Mouse (Mus musculus) hindbrain, embryonic 10.5 days (tissue): Measurements from ENCODE around the gene Unc93b1. TPM values are rescaled to one million over a fixed set of nuclear protein-coding genes. Genes with fewer than 3 reads are reported as not detected.

Experiments used
- DNase-seq: peaks from one replicate; pipeline ENCODE4 v3.0.0-alpha.2; 2017; ENCODE audit warnings: low spot score
- H3K27ac ChIP-seq: fragments of 300-500 bp; sonication (generic); 2 replicates; pipeline ENCODE4 v1.5.1; 2016; ENCODE audit warnings: mild to moderate bottlenecking, moderate library complexity
- H3K27me3 ChIP-seq: fragments of 300-500 bp; sonication (generic); 2 replicates; pipeline ENCODE4 v1.6.1; 2016; ENCODE audit warnings: mild to moderate bottlenecking; ENCODE audit not compliant: poor library complexity, insufficient read depth, severe bottlenecking
- H3K36me3 ChIP-seq: fragments of 300-500 bp; sonication (generic); 2 replicates; pipeline ENCODE4 v1.6.1; 2016; ENCODE audit warnings: mild to moderate bottlenecking, moderate library complexity
- H3K4me1 ChIP-seq: fragments of 300-500 bp; sonication (generic); replicated peaks from 2 replicates; pipeline ENCODE4 v1.6.1; 2016; ENCODE audit warnings: mild to moderate bottlenecking
- H3K4me3 ChIP-seq: fragments of 300-500 bp; sonication (generic); 2 replicates; pipeline ENCODE4 v1.5.1; 2016; ENCODE audit warnings: mild to moderate bottlenecking, moderate library complexity
- H3K9me3 ChIP-seq: fragments of 300-500 bp; sonication (generic); 2 replicates; pipeline ENCODE4 v1.6.1; 2016; ENCODE audit warnings: mild to moderate bottlenecking, moderate library complexity
- WGBS: fragments of 180-500 bp; shearing (Covaris S2); methylation state at CpG from one replicate; pipeline ENCODE4 v1.1.7; 2016; 5-methylcytosine and 5-hydroxymethylcytosine counted together
- polyA plus RNA-seq: library from polyadenylated mRNA; unstranded; fragments of >200 nt; fragmentation: Nextera tagmentation; extraction: Ambion mirVana; gene quantifications from 2 replicates; pipeline ENCODE4 v1.2.1, GENCODE M21; 2016

The Unc93b1 gene
- polyA plus RNA-seq, 1 experiment from 2014 or later: 8.8 TPM

DNA sequence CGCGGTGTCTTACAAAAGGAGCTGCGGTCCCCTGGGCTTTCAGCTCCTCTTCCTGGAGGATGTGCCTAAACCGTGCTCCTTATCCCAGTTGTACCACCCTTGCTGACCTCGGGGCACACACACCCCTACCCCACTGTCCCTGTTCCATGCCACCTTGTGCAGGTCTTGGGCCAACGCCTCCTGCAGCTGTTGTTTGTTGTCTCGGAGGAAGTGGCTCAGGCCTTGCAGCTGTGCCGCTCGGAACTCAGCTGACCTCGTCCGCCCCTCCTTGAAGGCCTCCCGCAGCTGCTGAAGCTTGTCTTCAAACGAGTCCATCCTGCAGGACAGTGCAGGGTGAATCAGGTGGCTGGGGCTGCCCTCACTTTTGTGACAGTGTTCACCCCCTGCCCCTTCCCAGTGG is 11.4 kb upstream of the Unc93b1 start:
- peaks cover 38% of the 10 kb centered on the region for H3K4me1 ChIP-seq
- H3K27ac ChIP-seq: peak overlapping the region; percentile 62
- H3K27me3 ChIP-seq: no peaks in the 10 kb centered on the region
- no peaks in the 10 kb centered on the region for H3K36me3 ChIP-seq
- H3K9me3 ChIP-seq: no peaks in the 10 kb centered on the region
- no peak overlapping the region for H3K4me3 ChIP-seq
- peak; percentile 29 for DNase-seq
- 50% methylated on average over 13 of the region's 13 CpGs for WGBS

DNA sequence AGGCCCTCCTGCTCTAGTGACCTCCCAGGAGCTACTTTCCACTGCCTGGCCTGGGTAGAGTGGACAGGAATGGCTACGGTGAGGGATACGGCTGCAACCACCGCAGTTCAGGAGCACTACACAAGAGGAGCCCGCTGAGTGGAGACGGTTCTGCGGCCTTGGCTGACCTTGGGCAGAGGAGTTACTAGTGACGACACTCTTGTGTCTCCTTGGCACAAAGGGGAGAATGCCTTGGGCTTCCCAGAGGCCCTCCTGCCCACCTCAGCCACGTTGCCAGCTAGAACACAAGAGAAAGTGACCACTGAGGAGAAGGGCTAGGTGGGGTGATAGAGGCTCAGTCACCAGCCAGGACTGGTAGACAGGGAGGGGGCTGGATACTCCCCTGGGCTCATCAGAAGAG is 10.8 kb upstream of the Unc93b1 start:
- Histone ChIP-seq H3K9me3 (no peaks in the 10 kb centered on the region), H3K27me3 (no peaks in the 10 kb centered on the region), H3K4me3 (no peak overlapping the region), H3K36me3 (no peaks in the 10 kb centered on the region), H3K4me1 (peaks cover 37% of the 10 kb centered on the region), H3K27ac (peak overlapping the region; percentile 62)
- WGBS: 82% methylated on average over 8 of the region's 8 CpGs
- no peak for DNase-seq

DNA sequence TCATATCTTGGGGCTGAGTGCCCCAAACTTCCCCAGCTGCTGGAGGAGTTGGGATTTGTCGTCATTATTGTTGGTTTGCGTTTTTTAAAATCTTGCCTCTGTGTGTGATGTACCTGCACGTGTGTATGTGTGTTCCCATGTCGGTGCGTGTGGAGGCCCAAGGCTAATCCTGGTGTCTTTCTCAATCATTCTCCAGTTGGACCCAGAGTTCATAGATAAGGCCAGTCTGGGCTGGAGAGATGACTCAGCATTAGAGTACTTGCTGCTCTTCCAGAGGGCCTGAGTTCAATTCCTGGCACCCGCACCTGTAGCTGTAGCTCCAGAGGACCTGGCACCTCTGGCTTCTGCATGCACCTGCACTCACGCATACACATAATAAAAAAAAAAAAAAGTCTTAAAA is 10.1 kb upstream of the Unc93b1 start:
- Histone ChIP-seq H3K27ac (no peak overlapping the region), H3K9me3 (no peaks in the 10 kb centered on the region), H3K27me3 (no peaks in the 10 kb centered on the region), H3K4me1 (peaks cover 39% of the 10 kb centered on the region), H3K4me3 (no peak overlapping the region), H3K36me3 (no peaks in the 10 kb centered on the region)
- DNase-seq: no peak
- WGBS: 94% methylated on average over 7 of the region's 7 CpGs

DNA sequence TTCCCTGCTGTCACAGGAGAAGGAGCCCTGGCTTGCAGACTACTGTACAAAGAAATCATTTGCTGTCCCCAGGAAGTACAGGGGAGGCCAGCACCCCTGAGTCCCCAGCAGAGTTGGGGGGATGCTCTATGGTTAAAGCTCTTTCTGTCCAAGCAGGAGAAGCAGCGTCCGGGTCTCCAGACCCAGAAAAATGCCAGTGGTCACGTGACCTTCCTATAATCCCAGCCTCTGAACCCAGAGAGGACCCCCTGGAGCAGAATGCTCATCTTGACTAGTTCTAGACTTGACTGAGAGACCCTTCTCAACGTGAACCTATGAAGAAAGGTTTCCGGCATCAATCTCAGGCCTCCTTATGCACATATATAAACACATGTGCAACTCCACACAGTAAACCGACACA is 9.1 kb upstream of the Unc93b1 start:
- Histone ChIP-seq H3K27me3 (no peaks in the 10 kb centered on the region), H3K9me3 (no peaks in the 10 kb centered on the region), H3K36me3 (no peaks in the 10 kb centered on the region), H3K4me3 (no peak overlapping the region), H3K27ac (no peak overlapping the region), H3K4me1 (peaks cover 41% of the 10 kb centered on the region)
- no peak for DNase-seq
- WGBS: 87% methylated on average over 6 of the region's 6 CpGs

DNA sequence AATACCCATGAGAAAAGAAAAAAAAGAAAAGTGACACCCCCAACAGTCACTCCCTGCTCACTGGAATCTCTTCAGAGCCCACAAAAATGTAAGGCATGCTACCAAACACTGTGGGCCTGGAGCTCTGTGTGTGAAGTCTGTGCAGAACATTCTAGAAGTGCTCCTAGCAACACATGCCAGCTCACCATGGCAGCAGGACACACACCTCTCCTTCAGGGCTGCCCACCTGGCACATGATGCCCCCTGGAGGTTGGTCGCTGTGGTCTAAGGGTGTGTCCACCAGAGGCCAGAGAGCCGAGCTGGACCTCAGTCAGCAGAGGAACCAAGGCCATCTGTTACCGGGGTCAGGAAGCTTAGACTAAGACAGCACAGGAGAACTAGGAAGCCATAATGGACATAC is 8.7 kb upstream of the Unc93b1 start:
- no peak for DNase-seq
- peaks cover 41% of the 10 kb centered on the region for H3K4me1 ChIP-seq
- H3K4me3 ChIP-seq: no peak overlapping the region
- H3K36me3 ChIP-seq: no peaks in the 10 kb centered on the region
- no peaks in the 10 kb centered on the region for H3K27me3 ChIP-seq
- WGBS: 69% methylated on average over 3 of the region's 3 CpGs
- 0 out of 2 replicates have a peak overlapping the region, but pooled peaks have one; percentile 6 for H3K27ac ChIP-seq
- no peaks in the 10 kb centered on the region for H3K9me3 ChIP-seq

DNA sequence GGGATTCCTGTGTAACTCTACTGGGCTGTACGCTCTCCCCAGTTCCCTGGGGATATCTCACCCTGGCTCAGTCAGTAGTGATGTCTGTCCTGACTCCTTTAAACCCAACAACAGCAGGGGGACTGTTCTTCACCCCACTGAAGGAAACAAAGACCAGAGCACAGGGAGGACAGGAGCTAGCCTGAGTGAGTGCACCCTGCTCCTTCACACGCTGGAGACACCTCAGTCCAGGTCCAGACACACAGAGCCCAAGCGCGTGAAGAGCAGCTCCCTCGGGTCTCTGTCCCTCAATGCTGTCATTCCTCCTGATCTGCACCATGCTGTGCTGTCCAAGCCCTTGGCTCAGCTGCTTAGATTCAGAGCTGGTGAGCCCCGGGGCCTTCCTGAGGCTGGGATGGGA is 8.3 kb upstream of the Unc93b1 start:
- Histone ChIP-seq H3K27me3 (no peaks in the 10 kb centered on the region), H3K4me3 (no peak overlapping the region), H3K27ac (0 out of 2 replicates have a peak overlapping the region, but pooled peaks have one; percentile 6), H3K9me3 (no peaks in the 10 kb centered on the region), H3K36me3 (no peaks in the 10 kb centered on the region), H3K4me1 (peaks cover 41% of the 10 kb centered on the region)
- WGBS: 71% methylated on average over 6 of the region's 6 CpGs
- DNase-seq: no peak

DNA sequence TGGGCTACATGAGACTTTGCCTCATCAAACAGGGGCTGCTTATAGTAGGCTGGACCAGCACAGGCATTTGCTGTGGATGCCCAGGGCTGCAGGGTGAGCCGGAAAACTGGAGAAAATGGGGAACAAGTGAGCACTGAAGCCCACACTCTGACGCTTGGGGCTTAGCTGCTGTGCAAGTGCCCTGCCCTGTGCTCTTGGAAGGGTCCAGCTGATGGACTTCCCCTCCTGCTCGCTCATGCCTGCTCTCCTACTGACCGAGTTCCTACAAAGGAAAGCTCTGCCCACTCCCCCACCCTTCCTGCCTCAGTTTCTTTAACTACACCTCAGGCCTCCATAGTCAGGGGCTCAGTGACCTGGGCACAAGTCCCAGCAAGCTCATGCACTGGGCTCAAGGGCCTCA is 7.0 kb upstream of the Unc93b1 start:
- Histone ChIP-seq H3K4me3 (no peak overlapping the region), H3K36me3 (no peaks in the 10 kb centered on the region), H3K27me3 (no peaks in the 10 kb centered on the region), H3K4me1 (peaks cover 38% of the 10 kb centered on the region), H3K27ac (no peak overlapping the region; the same call in 1 of the 2 replicates), H3K9me3 (no peaks in the 10 kb centered on the region)
- WGBS: 91% methylated on average over 4 of the region's 4 CpGs
- DNase-seq: no peak

DNA sequence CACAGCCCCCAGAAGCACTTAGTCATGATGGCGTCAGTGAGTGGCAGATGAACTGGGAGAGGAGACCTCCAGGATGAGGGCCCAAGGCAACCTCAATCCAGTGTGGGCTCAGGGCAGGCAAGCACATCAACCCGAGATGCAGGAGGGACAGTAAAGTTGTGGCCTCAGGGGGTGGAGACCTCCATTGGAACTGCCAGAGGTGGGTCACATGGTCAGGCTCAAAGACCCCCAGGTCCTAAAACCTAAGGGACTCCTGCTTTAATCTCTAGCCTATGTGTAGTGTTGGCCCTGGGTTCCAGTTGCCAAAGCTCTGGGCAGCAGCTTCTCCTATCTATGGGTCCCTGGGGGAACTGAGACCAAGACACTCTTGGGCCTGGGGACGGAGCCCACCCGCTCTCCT is 6.2 kb upstream of the Unc93b1 start:
- Histone ChIP-seq H3K9me3 (no peaks in the 10 kb centered on the region), H3K4me1 (peaks cover 30% of the 10 kb centered on the region), H3K27me3 (no peaks in the 10 kb centered on the region), H3K4me3 (no peak overlapping the region), H3K27ac (peak overlapping the region; percentile 63), H3K36me3 (no peaks in the 10 kb centered on the region)
- 79% methylated on average over 4 of the region's 4 CpGs for WGBS
- DNase-seq: no peak

DNA sequence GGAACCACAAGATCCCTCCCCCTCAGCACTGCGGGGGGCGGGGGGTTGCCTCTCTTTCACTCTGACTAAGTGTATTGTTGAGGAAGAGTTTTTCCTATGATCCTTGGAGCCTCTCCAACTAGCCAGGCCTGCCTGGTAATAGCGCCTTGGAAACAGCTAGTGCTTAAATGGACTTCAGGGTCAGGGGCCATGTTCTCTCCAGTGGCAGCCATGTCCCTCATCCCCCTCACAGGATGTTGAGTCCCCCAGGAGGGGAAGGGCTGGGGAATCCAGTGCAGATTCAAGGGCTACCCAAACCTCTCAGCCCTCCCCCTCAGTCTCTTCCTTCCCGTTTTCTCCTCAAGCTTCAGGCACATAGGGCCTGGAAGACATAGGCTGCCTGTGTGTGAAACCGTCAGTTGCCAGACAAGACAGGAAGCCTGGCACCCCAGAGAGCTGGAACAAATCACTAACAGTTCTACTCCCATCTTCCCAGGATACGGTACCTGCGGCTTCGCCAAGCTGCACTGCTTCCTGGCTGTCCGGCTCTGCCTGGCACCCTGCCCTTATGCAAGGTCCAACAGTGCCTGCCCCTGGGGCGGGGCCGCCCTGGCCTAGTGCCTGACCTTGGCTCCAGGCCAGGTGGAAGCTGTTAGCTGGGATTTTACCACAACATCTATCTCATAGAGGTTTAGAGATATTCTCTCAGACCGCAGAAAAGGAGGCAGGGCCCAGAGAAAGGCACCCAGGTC is 5.6 kb upstream of the Unc93b1 start, which contains the start of gene Aldh3b1:
Aldh3b1 (minus strand) TSS at position 598 of the 731 bp plus-strand sequence.
- H3K27me3 ChIP-seq: no peaks in the 10 kb centered on the region
- no peaks in the 10 kb centered on the region for H3K36me3 ChIP-seq
- H3K27ac ChIP-seq: peak within 1 kb of the TSS; percentile 63
- no peak for DNase-seq
- peaks cover 26% of the 10 kb centered on the region for H3K4me1 ChIP-seq
- WGBS: 63% methylated on average over 12 of the region's 12 CpGs
- H3K4me3 ChIP-seq: no peak within 1 kb of the TSS
- no peaks in the 10 kb centered on the region for H3K9me3 ChIP-seq

DNA sequence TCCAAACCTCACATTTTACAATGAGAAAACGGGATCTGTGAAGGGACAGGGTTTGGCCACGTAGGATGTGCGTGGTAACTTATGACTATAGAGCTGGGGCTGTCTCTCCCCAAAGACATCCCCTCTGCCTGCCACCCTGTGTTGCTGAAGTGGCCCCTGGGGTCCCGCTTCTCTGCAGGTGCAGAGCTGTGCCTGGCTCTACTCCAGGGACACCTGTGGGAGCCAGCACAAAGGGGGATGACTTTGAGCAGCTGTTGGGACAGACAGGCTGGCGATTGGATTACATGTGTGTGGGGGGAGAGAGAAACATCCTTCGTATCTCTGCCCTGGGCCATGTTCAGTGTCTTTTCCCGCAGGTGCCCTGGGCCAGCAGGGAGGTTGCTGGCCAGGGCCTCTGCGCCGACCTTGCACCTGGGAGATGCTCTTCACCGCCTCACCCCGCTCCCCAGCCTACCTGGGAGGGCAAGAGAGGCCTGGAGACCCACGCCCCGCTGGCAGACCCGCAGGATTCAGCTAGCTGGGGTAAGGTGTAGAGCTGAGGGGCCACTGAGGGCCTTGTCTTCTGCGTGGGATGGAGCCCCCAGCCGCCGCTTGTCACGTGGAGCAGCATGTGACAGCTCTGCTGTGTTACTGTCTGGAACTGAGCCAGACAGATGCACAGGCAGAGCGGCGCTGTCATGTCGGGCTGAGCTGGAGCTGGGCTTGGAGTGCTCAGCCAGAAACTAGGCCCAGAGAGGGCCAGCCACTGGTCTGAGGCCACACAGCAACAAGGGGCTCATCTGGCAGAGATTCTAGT is 4.5 kb upstream of the Unc93b1 start:
- no peaks in the 10 kb centered on the region for H3K36me3 ChIP-seq
- DNase-seq: no peak
- H3K4me1 ChIP-seq: peaks cover 31% of the 10 kb centered on the region
- H3K4me3 ChIP-seq: no peak overlapping the region
- H3K9me3 ChIP-seq: no peaks in the 10 kb centered on the region
- no peak overlapping the region; the same call in 1 of the 2 replicates for H3K27ac ChIP-seq
- 79% methylated on average over 21 of the region's 21 CpGs for WGBS
- H3K27me3 ChIP-seq: peaks cover 7% of the 10 kb centered on the region; the same call in 1 of the 2 replicates

DNA sequence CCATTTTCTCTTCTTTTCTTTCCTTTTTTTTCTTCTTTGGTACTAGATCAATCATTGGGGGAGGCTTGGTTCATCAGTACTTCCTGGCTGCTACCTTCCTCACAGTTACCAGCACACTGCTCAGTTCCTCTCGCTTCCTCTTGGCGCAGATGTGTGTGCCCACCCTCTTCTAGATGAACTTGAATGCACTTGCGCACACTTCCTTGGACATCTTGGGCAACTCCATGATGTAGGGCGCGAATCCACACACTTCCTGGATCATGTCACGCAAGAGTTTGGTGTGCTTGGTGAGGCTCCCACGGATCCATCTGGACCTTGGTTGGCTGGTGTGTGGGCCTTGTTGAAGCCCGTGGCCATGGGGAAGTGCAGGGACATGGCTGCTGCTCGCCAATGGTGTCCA is 3.3 kb upstream of the Unc93b1 start:
- Histone ChIP-seq H3K27ac (no peak overlapping the region), H3K4me1 (peaks cover 34% of the 10 kb centered on the region), H3K27me3 (peaks cover 19% of the 10 kb centered on the region), H3K4me3 (no peak overlapping the region), H3K9me3 (no peaks in the 10 kb centered on the region), H3K36me3 (no peaks in the 10 kb centered on the region)
- 90% methylated on average over 9 of the region's 9 CpGs for WGBS
- no peak for DNase-seq

DNA sequence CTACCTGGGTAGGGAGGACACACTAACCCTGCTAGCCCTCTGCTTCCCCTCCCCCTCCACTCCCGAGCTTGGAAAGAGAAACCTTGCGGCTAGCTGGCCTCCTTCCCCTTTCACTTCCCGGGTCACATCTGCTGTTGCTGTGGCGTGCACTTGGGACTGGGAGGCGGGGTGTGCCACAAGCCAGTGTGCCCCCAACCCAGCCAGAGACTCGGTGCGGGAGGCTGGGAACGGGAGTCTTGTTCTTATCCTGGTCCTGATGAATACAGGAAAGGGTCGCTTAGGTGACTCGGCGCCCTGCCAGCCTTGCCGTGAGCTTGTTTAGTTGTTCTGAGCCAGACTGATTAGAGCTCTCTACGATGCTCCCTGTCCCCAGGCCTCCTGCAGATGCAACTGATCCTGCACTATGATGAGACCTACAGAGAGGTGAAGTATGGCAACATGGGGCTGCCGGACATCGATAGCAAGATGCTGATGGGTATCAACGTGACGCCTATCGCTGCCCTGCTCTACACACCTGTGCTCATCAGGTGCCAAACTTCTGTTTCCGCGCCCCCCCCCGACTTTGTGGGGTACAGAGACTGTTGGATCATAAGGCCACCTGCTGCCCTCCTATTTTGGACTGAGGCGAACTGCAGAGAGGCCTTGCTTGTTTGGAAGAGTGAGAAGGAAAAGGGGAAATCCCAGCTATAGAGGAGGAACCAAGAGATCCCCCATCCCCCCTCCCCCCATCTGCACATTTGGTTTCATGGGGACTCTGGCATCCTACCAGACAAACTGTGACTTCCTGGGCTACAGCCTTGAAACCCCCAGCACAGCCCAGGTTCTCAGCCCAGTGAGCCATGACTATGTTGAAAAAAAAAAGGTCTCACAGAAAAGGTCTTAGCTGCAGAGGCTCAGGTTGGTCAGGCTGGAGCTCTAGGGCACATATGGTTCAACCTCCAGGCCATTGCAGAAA is 1.2 kb downstream of the Unc93b1 start:
- 8% methylated on average over 22 of the region's 22 CpGs for WGBS
- Histone ChIP-seq H3K36me3 (no peaks in the 10 kb centered on the region), H3K9me3 (no peaks in the 10 kb centered on the region), H3K4me1 (peaks cover 17% of the 10 kb centered on the region), H3K4me3 (peak overlapping the region; percentile 60), H3K27ac (peak overlapping the region; percentile 75), H3K27me3 (peaks cover 25% of the 10 kb centered on the region)
- DNase-seq: peak; percentile 56
